Comparison of ENCODE assay signal across 8 mouse cellular contexts in the genomic region with DNA sequence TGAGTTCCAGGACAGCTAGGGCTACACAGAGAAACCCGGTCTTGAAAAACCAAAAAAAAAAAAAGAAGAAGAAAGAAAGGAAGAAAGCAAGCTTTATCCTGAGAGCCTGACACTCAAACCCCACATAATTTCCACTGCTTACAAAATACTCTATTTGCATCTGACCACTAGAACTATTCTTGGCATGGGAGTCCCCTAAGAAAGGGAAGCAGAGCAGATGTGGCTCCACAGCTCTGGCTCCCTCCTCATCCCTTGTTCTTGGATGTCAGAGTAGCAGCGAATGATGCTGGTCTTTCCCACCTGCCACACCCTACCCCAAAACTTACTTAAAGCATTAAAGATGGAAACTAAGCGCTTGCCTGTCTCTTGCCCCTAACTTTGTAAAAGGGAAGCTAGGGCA. TPM values are rescaled to one million over a fixed set of nuclear protein-coding genes. Genes with fewer than 3 reads are reported as not detected.
DNase-seq lines count a peak whose midpoint lies in the region; ATAC-seq and TF ChIP-seq lines count a peak whose summit lies in the region.

No protein-coding gene starts in this region.

- H3K27ac ChIP-seq in lung, embryonic 14.5 days (ENCODE audit: low read depth) = no peak overlapping the region
- H3K27ac ChIP-seq in forebrain, embryonic 14.5 days (ENCODE audit: low read depth, low read length) = no peak overlapping the region
- H3K27ac ChIP-seq in limb, embryonic 15.5 days = no peak overlapping the region

- H3K9ac ChIP-seq in lung, embryonic 14.5 days = peak overlapping the region; percentile 97; the same call in 1 of the 2 replicates
- peak overlapping the region; percentile 98 for H3K9ac ChIP-seq in forebrain, embryonic 14.5 days (ENCODE audit: low read length)
- H3K9ac ChIP-seq in limb, embryonic 15.5 days = no peak overlapping the region

- peak overlapping the region; percentile 93 for H3K4me2 ChIP-seq in lung, embryonic 14.5 days
- peak overlapping the region; percentile 96 for H3K4me2 ChIP-seq in forebrain, embryonic 14.5 days (ENCODE audit: low read length)
- peak overlapping the region; percentile 82 for H3K4me2 ChIP-seq in limb, embryonic 15.5 days

- H3K36me3 ChIP-seq in lung, embryonic 14.5 days (ENCODE audit: insufficient read depth) = no peaks in the 10 kb centered on the region
- H3K36me3 ChIP-seq in forebrain, embryonic 14.5 days (ENCODE audit: control insufficient read depth, insufficient read depth, low read length) = no peaks in the 10 kb centered on the region
- H3K36me3 ChIP-seq in limb, embryonic 15.5 days = no peaks in the 10 kb centered on the region
- no peaks in the 10 kb centered on the region for H3K36me3 ChIP-seq in splenic B cell, adult 2 months (ENCODE audit: control insufficient read depth, insufficient read depth, low read length, poor library complexity, severe bottlenecking)

- H3K9me3 ChIP-seq in lung, embryonic 14.5 days (ENCODE audit: low read depth, low read length) = no peaks in the 10 kb centered on the region
- no peaks in the 10 kb centered on the region for H3K9me3 ChIP-seq in forebrain, embryonic 14.5 days (replicated peaks; ENCODE audit: control insufficient read depth, low read length)
- H3K9me3 ChIP-seq in limb, embryonic 15.5 days = no peaks in the 10 kb centered on the region

- H3K27me3 ChIP-seq in lung, embryonic 14.5 days (ENCODE audit: insufficient read depth, low read length) = no peaks in the 10 kb centered on the region
- no peaks in the 10 kb centered on the region for H3K27me3 ChIP-seq in forebrain, embryonic 14.5 days (replicated peaks; ENCODE audit: control insufficient read depth, insufficient read depth, low read length)
- no peaks in the 10 kb centered on the region for H3K27me3 ChIP-seq in limb, embryonic 15.5 days
- H3K27me3 ChIP-seq in splenic B cell, adult 2 months (ENCODE audit: control insufficient read depth, insufficient read depth, low read length, poor library complexity, severe bottlenecking) = no peaks in the 10 kb centered on the region

- H3K4me3 ChIP-seq in lung, embryonic 14.5 days (ENCODE audit: low read depth, low read length) = peak overlapping the region; percentile 89; the same call in 1 of the 2 replicates
- H3K4me3 ChIP-seq in forebrain, embryonic 14.5 days (ENCODE audit: low read depth, low read length) = peak overlapping the region; percentile 99
- peak overlapping the region; percentile 97 for H3K4me3 ChIP-seq in limb, embryonic 15.5 days

- peak; percentile 10 for DNase-seq in lung, embryonic 14.5 days
- no peak for DNase-seq in lung, adult 18-20 months
- no peak for DNase-seq in forebrain, embryonic 14.5 days (ENCODE audit: low spot score)
- peak; percentile 71 for DNase-seq in splenic B cell, adult 2 months (ENCODE audit: low read depth, low spot score)
- DNase-seq in embryo, embryonic 11 days = no peak
- DNase-seq in gastrocnemius, postnatal 4 days (ENCODE audit: low spot score in 2 of 2) = no peak
- no peak for DNase-seq in retina, postnatal 1 day

- peaks cover 10% of the 10 kb centered on the region; the same call in 1 of the 2 replicates for H3K4me1 ChIP-seq in lung, embryonic 14.5 days (ENCODE audit: insufficient read depth)
- H3K4me1 ChIP-seq in forebrain, embryonic 14.5 days (ENCODE audit: control insufficient read depth, insufficient read depth, low read length) = peaks cover 23% of the 10 kb centered on the region
- peaks cover 19% of the 10 kb centered on the region for H3K4me1 ChIP-seq in limb, embryonic 15.5 days

- ATAC-seq in lung, embryonic 14.5 days (ENCODE audit: insufficient read depth) = no peak
- no peak for ATAC-seq in forebrain, embryonic 14.5 days
- ATAC-seq in limb, embryonic 15.5 days (ENCODE audit: insufficient number of reproducible peaks, low FRiP score, low TSS enrichment, low read depth) = no peak

- 75% methylated on average over 3 of the region's 3 CpGs for WGBS in lung, embryonic 14.5 days
- WGBS in forebrain, embryonic 14.5 days = 76% methylated on average over 3 of the region's 3 CpGs
- 77% methylated on average over 3 of the region's 3 CpGs for WGBS in limb, embryonic 15.5 days

- TF ChIP-seq CTCF in lung, embryonic 14.5 days (IDR thresholded peaks at IDR 0.05; ENCODE audit: low read depth) = no peak

RNA-seq across cellular contexts. Expression of a gene that starts 16.6 kb away (rescaled TPM):
- 0.18 and 0.64 TPM in 2 replicates for polyA plus RNA-seq in lung, embryonic 14.5 days (2014; fragmentation: Nextera tagmentation; extraction: Ambion mirVana)
- 1.1 and 1.5 TPM in 2 replicates for polyA plus RNA-seq in forebrain, embryonic 14.5 days (2014; fragmentation: Nextera tagmentation; extraction: Ambion mirVana)
- polyA plus RNA-seq in limb, embryonic 15.5 days (2015; fragmentation: Nextera tagmentation; extraction: Ambion mirVana) = 0.35 and 0.37 TPM in 2 replicates
- not detected for total RNA-seq in gastrocnemius, postnatal 4 days (2021)

RNA-seq across cellular contexts. Expression of a gene that starts 17.2 kb away (rescaled TPM):
- 22.3 and 23.0 TPM in 2 replicates for polyA plus RNA-seq in lung, embryonic 14.5 days (2014; fragmentation: Nextera tagmentation; extraction: Ambion mirVana)
- 18.2 and 26.3 TPM in 2 replicates for polyA plus RNA-seq in forebrain, embryonic 14.5 days (2014; fragmentation: Nextera tagmentation; extraction: Ambion mirVana)
- 20.5 and 23.5 TPM in 2 replicates for polyA plus RNA-seq in limb, embryonic 15.5 days (2015; fragmentation: Nextera tagmentation; extraction: Ambion mirVana)
- total RNA-seq in gastrocnemius, postnatal 4 days (2021) = 10 to 100 TPM; 14.3 to 20.1 TPM

Comparison
In these comparisons a context has a peak if more than half of its experiments do, and no peak if none do; other contexts are left out.
1. DNase-seq: peak in lung, embryonic 14.5 days (single experiment) and splenic B cell, adult 2 months (single experiment); none in lung, adult 18-20 months (0 of 2), forebrain, embryonic 14.5 days (single experiment), embryo, embryonic 11 days (single experiment), gastrocnemius, postnatal 4 days (0 of 2) and retina, postnatal 1 day (single experiment).
2. Peak in every context shown above with its lines, with median percentiles within 50 percentile points of each other: H3K4me2 ChIP-seq and H3K4me3 ChIP-seq.